Mouse (Mus musculus): ENCODE results near the gene Ncoa1. TPM values are rescaled to one million over a fixed set of nuclear protein-coding genes. Genes with fewer than 3 reads are reported as not detected.

Gene Ncoa1
- total and polyA plus RNA-seq, 2 experiments from 2014 or later, result 7.8 to 15.6 TPM

GRCm38 (mm10) chr12:4201454-4202200, 275.4 kb downstream of the Ncoa1 start:
- Histone ChIP-seq H3K9ac (replicated peaks; ENCODE audit: low read depth, low read length) (no peak overlapping the region), H3K4me2 (ENCODE audit: low read depth, low read length) (no peak overlapping the region), H3K4me1 (ENCODE audit: control insufficient read depth, insufficient read depth) (no peaks in the 10 kb centered on the region), H3K36me3 (replicated peaks; ENCODE audit: control insufficient read depth, insufficient read depth, low read length) (peaks cover 7% of the 10 kb centered on the region), H3K4me3 (ENCODE audit: low read depth, low read length) (no peak overlapping the region), H3K9me3 (replicated peaks; ENCODE audit: control insufficient read depth, low read length) (no peaks in the 10 kb centered on the region), H3K27ac (ENCODE audit: low read depth) (no peak overlapping the region), H3K27me3 (ENCODE audit: control insufficient read depth, insufficient read depth, low read length) (no peaks in the 10 kb centered on the region)
- ATAC-seq (ENCODE audit: insufficient read depth, low read depth) (no peak), DNase-seq (ENCODE audit: low spot score) (no peak)
- no peak for TF ChIP-seq EP300 (IDR thresholded peaks at IDR 0.05; ENCODE audit: low read depth)
- TF ChIP-seq CTCF (IDR thresholded peaks at IDR 0.05; ENCODE audit: low read depth), result no peak
- WGBS, result 83% methylated on average over 13 of the region's 13 CpGs

GRCm38 (mm10) chr12:4199271-4199670, 277.7 kb downstream of the Ncoa1 start:
- Histone ChIP-seq H3K4me2 (ENCODE audit: low read depth, low read length) (no peak overlapping the region), H3K9me3 (replicated peaks; ENCODE audit: control insufficient read depth, low read length) (no peaks in the 10 kb centered on the region), H3K9ac (replicated peaks; ENCODE audit: low read depth, low read length) (no peak overlapping the region), H3K4me1 (ENCODE audit: control insufficient read depth, insufficient read depth) (no peaks in the 10 kb centered on the region), H3K27me3 (ENCODE audit: control insufficient read depth, insufficient read depth, low read length) (no peaks in the 10 kb centered on the region), H3K36me3 (replicated peaks; ENCODE audit: control insufficient read depth, insufficient read depth, low read length) (no peaks in the 10 kb centered on the region; the same call in 1 of the 2 replicates), H3K27ac (ENCODE audit: low read depth) (no peak overlapping the region), H3K4me3 (ENCODE audit: low read depth, low read length) (no peak overlapping the region)
- DNase-seq (ENCODE audit: low spot score) (no peak), ATAC-seq (ENCODE audit: insufficient read depth, low read depth) (no peak)
- TF ChIP-seq EP300 (IDR thresholded peaks at IDR 0.05; ENCODE audit: low read depth) (no peak), CTCF (IDR thresholded peaks at IDR 0.05; ENCODE audit: low read depth) (no peak)
- 93% methylated on average over 11 of the region's 11 CpGs for WGBS

GRCm38 (mm10) chr12:4198702-4199101, 278.3 kb downstream of the Ncoa1 start:
- H3K27ac ChIP-seq (ENCODE audit: low read depth), result no peak overlapping the region
- H3K4me2 ChIP-seq (ENCODE audit: low read depth, low read length), result no peak overlapping the region
- TF ChIP-seq EP300 (IDR thresholded peaks at IDR 0.05; ENCODE audit: low read depth) (no peak), CTCF (IDR thresholded peaks at IDR 0.05; ENCODE audit: low read depth) (no peak)
- H3K27me3 ChIP-seq (ENCODE audit: control insufficient read depth, insufficient read depth, low read length), result no peaks in the 10 kb centered on the region
- ATAC-seq (ENCODE audit: insufficient read depth, low read depth), result no peak
- DNase-seq (ENCODE audit: low spot score), result no peak
- H3K4me3 ChIP-seq (ENCODE audit: low read depth, low read length), result no peak overlapping the region
- no peaks in the 10 kb centered on the region for H3K4me1 ChIP-seq (ENCODE audit: control insufficient read depth, insufficient read depth)
- no peaks in the 10 kb centered on the region; the same call in 1 of the 2 replicates for H3K36me3 ChIP-seq (replicated peaks; ENCODE audit: control insufficient read depth, insufficient read depth, low read length)
- H3K9ac ChIP-seq (replicated peaks; ENCODE audit: low read depth, low read length), result no peak overlapping the region
- H3K9me3 ChIP-seq (replicated peaks; ENCODE audit: control insufficient read depth, low read length), result no peaks in the 10 kb centered on the region
- WGBS, result 75% methylated on average over 4 of the region's 4 CpGs

Other genes starting within 250 kb of the Ncoa1 start
- gene Ptrhd1, start 243.2 kb downstream of the Ncoa1 start, total RNA-seq (2014; rRNA removed; ENCODE audit: low replicate concordance), result 3.4 and 9.6 TPM in 2 replicates
- gene Ptrhd1, start 243.2 kb downstream of the Ncoa1 start, polyA plus RNA-seq (2015; fragmentation: Nextera tagmentation; extraction: Ambion mirVana), result 6.5 and 7.2 TPM in 2 replicates
- gene Cenpo, start 242.9 kb downstream of the Ncoa1 start, total RNA-seq (2014; rRNA removed; ENCODE audit: low replicate concordance), result 4.1 and 14.2 TPM in 2 replicates
- gene Cenpo, start 242.9 kb downstream of the Ncoa1 start, polyA plus RNA-seq (2015; fragmentation: Nextera tagmentation; extraction: Ambion mirVana), result 2.5 and 3.1 TPM in 2 replicates
- gene Itsn2, start 115.5 kb upstream of the Ncoa1 start, total RNA-seq (2014; rRNA removed; ENCODE audit: low replicate concordance), result 39.7 and 44.3 TPM in 2 replicates
- 19.6 and 22.7 TPM in 2 replicates for gene Itsn2, start 115.5 kb upstream of the Ncoa1 start, polyA plus RNA-seq (2015; fragmentation: Nextera tagmentation; extraction: Ambion mirVana)
- gene Gm3625, start 115.7 kb upstream of the Ncoa1 start, total RNA-seq (2014; rRNA removed; ENCODE audit: low replicate concordance), result not detected in 2 replicates
- gene Gm3625, start 115.7 kb upstream of the Ncoa1 start, polyA plus RNA-seq (2015; fragmentation: Nextera tagmentation; extraction: Ambion mirVana), result not detected in 2 replicates